Mouse (Mus musculus): ENCODE data around the gene Kcnk10.

- no peak for TF ChIP-seq CTCF (IDR thresholded peaks at IDR 0.05; ENCODE audit: low read depth, low read length)
- TF ChIP-seq TAL1 (conservative IDR thresholded peaks at IDR 0.05; ENCODE audit: low read depth, low read length) = no peak
- TF ChIP-seq GATA1 (IDR thresholded peaks at IDR 0.05; ENCODE audit: borderline replicate concordance, low read length) = no peak
- no peak for TF ChIP-seq POLR2AphosphoS5 (IDR thresholded peaks at IDR 0.05; ENCODE audit: insufficient replicate concordance, low read depth, low read length)
- TF ChIP-seq GATA2 (IDR thresholded peaks at IDR 0.05; ENCODE audit: borderline replicate concordance, low read depth, low read length) = no peak
Measured at GRCm38 (mm10) chr12:98481460-98481859, 96.7 kb downstream of the Kcnk10 start.

Measured in G1E (cell line).